Mouse (Mus musculus) bone marrow macrophage, adult 2 months (primary cell): Measurements from ENCODE around the gene Insyn1.

Source experiments
- CTCF ChIP-seq: IDR thresholded peaks from 2 replicates; pipeline ENCODE4 v1.5.1; 2012; ENCODE audit warnings: low read depth, mild to moderate bottlenecking, low read length, moderate library complexity
- POLR2A ChIP-seq: IDR thresholded peaks from 2 replicates; pipeline ENCODE4 v1.6.1; 2012; ENCODE audit warnings: mild to moderate bottlenecking, low read depth, low read length, borderline replicate concordance

DNA sequence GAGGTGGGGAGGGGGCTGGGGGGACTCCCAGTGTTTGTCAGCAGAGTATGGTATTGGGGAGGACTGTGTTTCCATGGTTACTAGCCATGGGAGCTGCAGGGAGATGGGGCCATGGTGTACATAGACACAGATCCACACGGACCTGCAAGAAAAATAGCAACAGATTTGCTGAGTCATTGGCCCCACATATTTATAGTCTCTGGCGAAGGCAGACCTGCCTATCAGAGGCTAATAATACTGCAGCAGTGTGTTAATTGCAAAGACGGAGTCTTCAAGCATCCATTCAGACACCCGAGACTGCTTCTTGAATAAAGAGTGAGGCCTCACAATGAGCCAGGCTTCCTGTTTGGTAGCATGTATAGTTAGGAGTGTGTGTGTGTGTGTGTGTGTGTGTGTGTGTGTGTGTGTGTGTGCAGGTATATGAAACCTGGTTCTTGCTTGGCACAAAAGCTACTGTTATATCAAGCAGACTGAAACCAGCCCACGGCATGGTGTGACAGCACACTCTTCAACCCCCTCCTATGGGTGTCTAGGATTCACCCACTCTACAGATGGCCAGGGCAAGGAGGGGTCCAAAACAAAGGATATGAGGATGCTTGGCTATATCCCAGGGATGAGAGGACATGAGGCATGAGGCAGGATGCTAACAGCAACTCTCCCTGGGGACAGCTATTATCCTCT, 20.9 kb upstream of the Insyn1 start:
- TF ChIP-seq CTCF (no peak), POLR2A (no peak)
